Mouse (Mus musculus): Measurements from ENCODE around the gene Rabgap1.
A peak's percentile ranks its signal among the peaks of the same experiment; 100 is the strongest.

Gene Rabgap1

DNA sequence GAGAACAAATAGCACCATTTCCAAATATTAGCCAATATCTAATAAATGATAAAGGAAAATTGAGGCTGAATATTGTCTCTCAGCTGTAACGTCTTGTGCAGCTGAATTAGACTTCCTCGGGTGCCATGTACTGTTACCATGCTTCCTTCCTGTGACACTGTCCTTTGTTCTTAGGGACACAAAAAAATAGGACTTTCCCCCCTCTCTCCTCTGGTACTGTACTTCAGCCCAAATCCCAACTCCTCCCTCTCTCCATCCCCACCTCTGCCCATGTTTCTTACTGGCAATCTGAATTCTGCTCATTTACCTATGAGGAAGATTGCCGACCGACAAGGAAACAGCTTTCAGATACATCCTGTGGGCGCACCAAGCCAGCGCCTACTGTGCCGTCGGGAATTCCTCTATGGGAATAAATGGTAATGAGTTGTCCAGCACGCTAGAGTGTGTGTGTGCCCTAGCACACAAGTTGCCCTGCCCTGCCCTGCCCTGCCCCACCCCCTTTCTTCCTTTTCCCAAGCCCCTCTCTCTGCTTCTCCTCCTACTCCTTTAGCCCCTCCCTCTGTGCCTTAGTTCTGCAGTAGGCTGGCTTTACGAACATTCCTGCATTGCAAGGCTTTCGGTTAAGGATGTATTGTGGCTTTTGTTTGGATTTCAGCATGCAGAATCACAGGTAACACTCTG lies 73.1 kb downstream of the Rabgap1 start, which contains the start of gene Gpr21:
Gene Gpr21, plus strand, starts transcription at position 303 of the 681 bp plus-strand sequence.
- peak; percentile 11 for DNase-seq

DNA sequence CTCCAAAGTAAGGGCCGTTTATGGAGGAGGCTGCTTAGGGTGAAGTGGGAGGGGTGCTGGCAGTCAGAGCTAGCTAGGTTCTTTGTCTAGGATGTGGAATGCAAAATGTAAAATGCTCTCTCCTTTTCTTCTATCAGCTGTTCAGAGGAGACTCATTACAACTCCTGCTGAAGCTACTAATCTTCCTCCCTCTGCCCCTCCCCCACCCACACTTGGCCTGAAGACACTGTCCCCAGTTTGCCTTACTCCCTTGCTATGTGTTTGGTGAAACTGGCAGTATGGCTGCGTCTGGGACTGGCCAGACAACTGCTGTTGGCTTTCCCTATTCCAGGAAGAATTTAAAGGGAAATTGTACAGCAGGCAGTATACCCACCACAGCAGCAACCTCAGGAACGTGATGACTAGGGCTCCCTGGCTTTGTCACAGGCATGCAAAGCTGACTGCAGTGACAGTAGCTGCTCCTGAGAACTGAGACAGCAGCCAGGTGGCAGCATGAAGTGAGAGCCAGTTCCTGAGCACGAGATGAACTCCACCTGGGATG lies 73.9 kb downstream of the Rabgap1 start:
- peak; percentile 31 for DNase-seq

DNA sequence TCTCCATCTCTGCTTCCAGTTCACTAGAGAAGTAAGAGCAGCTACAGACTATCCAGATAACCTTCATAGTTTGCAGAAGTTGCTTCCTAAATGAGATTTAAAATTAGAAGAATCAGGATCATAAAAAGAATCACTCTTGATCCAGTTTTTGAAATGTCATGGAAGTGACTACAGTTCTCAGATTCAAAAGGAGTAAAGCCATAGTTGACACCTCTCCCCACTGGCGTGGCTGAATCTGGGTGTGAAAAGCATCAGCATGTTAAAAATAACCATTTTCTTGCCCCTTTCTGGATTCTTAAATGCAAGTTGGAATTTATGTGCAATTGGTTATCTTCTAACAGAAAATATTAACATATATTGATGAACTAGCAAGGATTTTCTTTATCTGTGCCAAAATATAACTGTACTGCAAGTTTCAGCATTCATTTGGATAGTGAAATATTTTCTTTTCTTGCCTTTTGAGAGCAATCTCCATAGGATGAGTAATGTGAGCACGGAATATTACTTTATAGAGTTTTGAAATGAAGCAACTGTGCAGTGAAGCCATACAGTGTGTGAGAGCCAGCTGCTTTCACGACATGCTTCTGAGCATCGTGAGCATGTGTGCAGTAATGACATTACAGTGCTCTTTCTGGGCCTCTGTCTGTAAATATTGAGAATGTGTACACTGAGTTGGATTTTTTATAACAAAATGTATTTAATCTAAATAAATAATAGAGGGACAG lies 75.6 kb downstream of the Rabgap1 start:
- no peak for DNase-seq

DNA sequence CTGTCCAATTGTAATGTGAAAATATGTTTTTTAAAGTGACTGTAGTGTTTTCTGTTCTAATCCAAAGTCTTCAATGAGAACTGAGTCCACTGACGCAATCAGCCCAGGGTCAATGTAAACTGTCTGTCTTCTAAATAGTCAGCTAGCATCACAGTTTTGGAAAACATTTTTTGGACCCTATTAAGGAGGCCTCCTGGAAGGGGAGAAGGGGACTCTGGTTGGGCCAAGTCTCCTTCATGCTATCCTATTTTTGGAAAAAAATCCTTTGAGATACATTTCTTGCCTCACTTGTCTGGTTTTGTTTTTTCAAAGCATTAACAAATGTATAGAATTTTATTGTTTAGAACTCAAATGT lies 76.2 kb downstream of the Rabgap1 start:
- DNase-seq: no peak

DNA sequence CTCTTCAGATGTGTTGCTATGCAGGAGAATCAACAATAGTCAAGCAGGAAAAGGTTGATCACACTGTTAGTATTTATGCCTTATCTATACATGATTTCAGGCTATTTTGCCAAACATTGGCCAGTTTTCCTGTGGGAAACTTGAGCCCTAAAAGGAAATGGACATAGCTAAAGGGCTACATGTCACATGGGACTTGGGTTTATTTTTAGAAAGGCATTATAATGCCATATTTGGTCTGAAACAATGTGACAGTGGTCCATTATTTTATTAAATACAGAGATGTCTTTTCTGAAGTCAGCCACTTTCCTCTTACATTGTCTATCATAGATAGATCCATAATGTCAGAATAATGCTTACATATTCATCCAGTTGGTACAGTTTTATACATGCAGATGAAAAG lies 84.5 kb downstream of the Rabgap1 start:
- no peak for DNase-seq

DNA sequence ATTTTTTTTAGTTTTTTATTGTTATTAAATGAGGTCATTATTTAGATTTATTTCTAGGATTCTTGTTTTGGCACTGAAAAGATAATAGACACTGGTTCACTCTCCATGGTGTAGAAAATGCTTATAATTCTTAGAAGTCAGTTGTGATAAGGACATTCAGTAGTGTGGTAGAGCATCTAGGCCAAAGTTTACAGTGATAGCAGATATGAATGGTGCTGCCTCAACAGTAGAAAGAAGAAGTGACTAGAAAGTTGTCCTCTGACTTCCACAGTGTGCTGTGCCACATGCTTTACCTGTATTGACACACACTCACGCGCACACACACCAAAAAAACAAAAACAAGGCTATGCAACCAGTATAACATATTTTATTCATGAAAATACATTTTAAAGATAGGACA lies 86.3 kb downstream of the Rabgap1 start:
- no peak for DNase-seq

DNA sequence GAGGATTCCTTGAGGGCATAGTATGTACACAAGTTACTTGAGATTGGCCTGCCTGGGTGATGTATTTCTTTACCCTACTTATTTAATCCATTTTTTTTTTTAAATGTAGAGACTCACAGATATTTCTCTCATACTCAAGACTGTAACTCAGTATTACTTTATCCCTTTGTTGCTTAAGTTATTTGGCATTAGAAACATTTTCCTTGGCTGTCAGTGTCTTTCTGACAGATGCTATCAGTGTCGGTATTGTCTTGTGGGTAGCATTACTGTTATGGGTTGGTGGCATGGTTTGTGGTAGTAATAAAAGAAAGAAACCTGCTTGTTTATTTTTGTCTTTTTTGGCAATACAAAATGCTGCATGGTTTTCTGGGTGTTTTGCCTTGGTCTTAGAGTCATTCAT lies 87.7 kb downstream of the Rabgap1 start:
- DNase-seq: no peak

DNA sequence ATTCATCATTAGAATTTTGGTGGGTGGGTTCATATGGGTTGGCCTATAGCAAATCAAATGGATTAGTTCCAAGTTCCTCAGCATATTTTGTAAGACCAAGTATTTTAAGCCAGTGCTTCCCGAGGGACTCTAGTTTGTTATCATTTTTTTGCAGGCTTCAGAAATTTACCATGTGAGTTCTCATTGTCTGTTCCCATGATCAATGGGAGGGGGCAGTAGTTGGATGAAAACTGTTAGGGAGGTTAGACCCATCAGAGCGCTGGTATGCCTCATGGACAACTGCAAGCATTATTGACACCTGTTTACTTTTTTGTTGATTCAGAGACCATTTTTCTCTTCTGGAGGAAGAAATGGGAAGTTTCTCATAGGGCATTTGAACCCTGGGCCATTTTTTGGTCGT lies 88.6 kb downstream of the Rabgap1 start:
- no peak for DNase-seq

DNA sequence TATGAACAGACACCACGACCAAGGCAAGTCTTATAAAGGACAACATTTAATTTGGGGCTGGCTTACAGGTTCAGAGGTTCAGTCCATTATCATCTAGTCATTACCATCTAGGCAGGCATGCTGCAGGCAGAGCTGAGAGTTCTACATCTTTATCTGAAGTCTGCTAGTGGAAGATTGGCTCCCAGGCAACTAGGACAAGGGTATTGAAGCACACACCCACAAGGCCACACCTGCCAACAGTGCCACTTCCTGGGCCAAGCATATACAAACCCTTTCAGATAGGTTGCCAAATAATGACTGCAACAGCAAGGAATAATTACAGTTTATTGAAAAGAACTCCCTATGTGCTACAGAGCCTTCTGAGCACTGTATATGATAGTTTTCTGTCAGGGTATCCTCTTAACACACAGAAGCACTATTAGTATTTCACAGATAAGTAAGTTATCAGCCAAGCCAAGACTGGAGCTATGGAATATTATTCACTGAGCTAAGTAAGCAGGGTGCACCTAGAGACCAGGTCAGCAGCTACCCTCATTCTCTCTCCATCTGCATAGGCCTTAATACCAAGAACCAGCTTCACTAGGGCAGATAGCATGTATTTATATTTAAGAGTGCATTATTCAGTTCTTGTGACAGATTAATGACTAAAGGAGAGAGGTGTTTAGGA lies 106.4 kb downstream of the Rabgap1 start:
- no peak for DNase-seq

DNA sequence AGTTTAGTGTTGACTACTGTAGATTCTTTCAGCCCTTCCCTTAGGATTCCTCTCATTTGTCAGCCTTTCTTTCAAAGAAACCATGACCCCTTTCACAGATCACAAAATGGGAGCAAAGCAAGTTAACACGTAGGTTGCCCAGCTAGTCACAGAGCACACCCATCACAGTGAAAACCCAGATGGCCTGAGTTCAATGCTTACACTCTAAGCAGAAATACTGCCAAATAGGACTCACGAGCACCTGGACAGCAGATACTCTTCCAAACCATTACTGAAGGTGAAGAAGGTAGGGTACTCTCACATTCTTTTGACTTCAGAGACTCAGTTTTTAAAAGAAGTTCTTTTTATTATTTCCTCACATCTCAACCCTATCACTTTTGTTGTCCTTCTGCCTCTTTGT lies 113.3 kb downstream of the Rabgap1 start:
- no peak for DNase-seq

DNA sequence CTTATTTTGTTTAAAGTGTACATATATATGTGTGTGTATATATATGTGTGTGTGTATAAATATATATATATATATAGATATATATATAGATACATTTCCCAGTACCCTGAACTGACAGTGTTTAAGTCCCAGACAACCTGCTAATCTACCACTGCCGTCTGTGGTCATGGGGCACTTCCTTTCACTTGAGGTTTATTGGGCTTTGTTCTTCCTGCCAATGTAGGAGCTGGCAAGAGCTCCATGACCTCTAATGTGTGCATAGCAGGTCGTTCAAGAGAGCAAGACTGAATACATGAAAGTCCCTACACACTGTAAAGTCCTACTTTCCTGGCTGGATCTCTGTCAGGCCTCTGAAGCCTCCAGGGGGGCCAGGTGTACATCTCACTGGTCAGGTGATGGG lies 122.5 kb downstream of the Rabgap1 start:
- no peak for DNase-seq

DNA sequence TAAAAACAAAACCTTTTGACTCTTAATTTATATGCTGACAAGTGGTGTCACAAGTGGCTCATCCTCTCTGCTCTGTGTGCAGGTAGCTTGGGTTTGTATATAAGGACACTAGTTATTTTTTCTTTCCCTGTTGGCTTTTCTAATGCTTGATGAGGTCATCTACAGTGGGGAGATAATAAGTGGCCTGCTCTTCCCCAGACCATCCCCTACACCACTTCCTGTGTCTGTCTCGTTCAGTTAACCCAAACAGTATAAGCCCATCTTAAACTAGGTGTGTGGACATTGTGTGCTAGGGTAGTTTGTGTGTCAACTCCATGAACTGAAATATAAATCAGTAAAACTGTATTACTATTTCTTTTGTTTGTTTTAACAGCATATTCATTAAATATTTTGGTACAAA lies 123.0 kb downstream of the Rabgap1 start:
- no peak for DNase-seq

DNA sequence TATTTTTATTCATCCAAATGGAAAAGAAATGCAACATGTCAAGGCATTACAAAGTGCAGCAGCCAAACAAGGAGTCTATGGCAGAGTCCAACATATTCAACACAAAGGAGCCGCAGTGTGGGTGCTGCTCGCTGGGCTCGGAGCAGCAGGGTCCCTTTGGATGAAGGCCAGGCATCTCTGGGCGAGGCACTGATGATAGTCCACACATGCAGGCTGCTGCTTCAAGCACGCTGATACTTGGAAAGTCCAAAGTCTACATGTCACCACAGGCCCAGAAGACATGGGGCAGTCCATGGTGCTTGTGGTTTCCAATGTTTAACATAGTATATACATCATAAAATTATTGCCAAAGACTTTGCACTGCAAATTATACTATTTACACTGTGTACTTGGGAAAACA lies 126.8 kb downstream of the Rabgap1 start:
- peak; percentile 56 for DNase-seq

DNA sequence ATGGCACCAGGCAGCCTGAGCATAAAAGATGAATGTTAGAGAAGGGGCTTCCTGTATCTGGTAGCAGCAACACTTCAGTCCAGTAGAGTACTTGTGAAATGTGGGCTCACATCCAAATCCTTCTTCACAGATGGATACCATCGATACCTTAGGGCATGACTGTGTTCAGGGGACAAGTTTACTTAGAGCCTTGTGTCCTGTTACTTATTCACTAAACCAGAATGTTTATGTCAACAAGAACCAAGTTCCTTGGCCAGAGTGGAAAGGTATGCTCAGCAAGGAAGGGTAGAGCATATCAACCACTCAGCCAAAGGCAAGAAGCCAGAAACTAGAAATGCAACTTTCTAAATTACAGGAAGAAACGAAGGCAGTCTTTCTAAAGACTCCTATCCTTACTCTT lies 127.6 kb downstream of the Rabgap1 start:
- DNase-seq: peak; percentile 14

DNA sequence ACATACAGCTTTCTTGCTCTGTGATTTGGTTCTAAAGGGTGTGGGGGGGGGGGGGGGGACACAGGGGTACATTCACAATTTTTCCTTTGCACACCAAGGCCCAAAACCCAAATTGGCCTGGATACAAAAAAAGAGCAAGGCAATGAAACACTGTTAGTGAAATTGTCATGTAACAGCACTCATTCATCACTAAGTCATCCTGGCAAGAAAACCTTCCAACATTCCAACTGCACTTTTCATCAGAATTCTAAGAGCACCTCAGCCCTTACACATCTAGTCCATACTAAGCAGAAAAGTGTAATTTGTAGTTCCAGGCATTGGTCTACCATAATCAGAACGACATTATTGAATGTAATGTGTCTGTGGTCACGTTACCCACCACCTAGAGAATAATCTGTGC lies 129.1 kb downstream of the Rabgap1 start:
- DNase-seq: no peak

DNA sequence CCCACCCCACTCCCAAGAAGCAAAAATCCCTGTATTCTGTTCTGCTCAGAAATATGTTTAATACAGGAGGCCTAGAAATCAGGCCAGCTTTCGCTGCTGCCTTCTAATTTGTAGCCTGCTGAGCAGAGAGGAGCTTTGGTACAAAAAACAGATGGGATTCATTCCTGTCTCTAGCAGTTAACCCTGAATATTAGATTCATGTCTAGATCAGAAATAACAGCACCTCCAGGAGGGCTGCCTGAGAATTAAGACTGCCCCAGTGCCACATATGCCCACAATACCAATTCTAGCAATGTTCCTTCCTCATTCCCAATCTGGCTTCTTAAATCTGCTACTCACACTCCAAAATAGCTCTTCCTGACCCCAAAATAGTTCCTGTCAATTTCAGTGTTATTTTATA lies 133.6 kb downstream of the Rabgap1 start:
- no peak for DNase-seq

DNA sequence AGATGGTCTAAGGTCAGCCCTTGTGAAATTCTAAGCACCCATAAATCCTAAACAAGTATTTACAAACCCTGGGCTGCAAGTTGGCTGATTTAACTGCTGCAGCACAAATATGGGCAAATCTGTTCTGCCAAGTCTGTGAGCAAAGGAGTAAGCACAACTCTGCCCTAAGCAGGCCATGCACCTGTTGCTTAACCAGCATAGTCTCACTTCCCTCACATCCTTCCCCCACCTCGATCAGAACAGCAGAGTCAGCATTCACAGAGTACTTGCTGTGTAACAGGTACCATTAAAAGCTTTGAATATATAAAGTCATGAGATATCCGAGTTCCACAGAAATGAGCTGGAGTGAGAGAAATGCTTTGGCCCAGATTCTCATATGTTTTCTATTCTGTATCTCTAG lies 135.1 kb downstream of the Rabgap1 start:
- DNase-seq: no peak

DNA sequence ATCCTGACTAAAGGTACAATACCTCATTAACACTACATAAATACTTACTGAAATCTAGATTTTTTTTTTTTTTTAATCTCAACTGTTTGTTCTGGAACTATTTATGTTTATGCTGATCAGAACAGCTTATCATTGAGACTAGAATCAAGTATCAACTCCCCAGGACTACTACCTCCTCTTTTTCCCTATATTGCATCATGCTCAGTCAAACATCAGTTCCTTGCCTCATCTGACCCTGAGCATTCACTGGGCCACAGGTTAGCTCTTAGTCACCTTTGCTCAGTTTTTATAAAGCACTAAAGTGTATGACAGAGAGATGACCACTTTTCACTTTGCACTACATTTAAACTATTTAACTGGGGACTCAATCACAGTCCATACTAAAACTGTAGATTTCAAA lies 144.8 kb downstream of the Rabgap1 start:
- no peak for DNase-seq

Data from kidney, postnatal 10 days (tissue).